Mouse (Mus musculus) embryonic fibroblast, embryonic 13.5 days (primary cell): ENCODE data around the gene Il11ra1. TPM values are rescaled to one million over a fixed set of nuclear protein-coding genes. Genes with fewer than 3 reads are reported as not detected.
"Not testable (repeated sequence)": the region's sequence is repeated elsewhere in the genome, so short reads cannot be mapped to it uniquely, and the experiment has no call there.

ENCODE experiments used
- H3K27ac ChIP-seq: 2 replicates; pipeline ENCODE4 v1.5.1; 2012; ENCODE audit warnings: low read length, control low read depth, inconsistent platforms; ENCODE audit not compliant: insufficient read depth
- H3K4me1 ChIP-seq: 2 replicates; pipeline ENCODE4 v1.6.1; 2011; ENCODE audit warnings: low read length; ENCODE audit not compliant: control insufficient read depth, insufficient read depth
- H3K4me3 ChIP-seq: 2 replicates; pipeline ENCODE4 v1.5.1; 2011; ENCODE audit warnings: mild to moderate bottlenecking, control low read depth, low read length; ENCODE audit not compliant: insufficient read depth
- CTCF ChIP-seq: IDR thresholded peaks from 2 replicates; pipeline ENCODE4 v1.5.1; 2011; ENCODE audit warnings: mild to moderate bottlenecking, control low read depth, low read length, moderate library complexity, borderline replicate concordance; ENCODE audit not compliant: insufficient read depth
- POLR2A ChIP-seq: IDR thresholded peaks from 2 replicates; pipeline ENCODE4 v1.6.1; 2011; ENCODE audit warnings: low read depth, mild to moderate bottlenecking, control low read depth, low read length, moderate library complexity
- polyA plus RNA-seq: library from polyadenylated mRNA; stranded (reverse); fragments of >200 nt; gene quantifications from 2 replicates; pipeline ENCODE4 v1.2.4, GENCODE M21; 2011; ENCODE audit warnings: low read depth; ENCODE audit not compliant: missing spikeins, insufficient read length

Gene Il11ra1
- polyA plus RNA-seq = 78.5 and 97.4 TPM in 2 replicates

DNA sequence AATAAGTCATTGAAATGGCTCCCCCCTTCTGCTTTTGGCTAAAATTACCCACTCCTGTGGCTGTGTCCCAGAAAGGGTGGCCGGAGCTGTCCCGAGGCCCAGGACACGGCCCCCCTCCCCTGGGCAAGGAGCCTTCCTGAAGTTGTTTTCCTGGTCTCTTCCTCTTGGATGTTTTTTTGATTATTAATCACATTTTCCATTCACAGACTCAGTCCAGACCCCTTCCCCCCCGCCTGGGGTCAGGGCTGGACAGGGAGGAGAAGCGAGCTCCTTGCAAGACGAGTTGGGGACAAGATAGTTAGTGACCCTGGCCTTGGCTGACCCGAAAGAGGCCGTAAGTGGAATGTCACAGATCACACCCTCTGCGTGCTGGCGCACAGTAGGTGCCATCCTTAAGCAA, at the start of gene Il11ra1:
TSS of gene Il11ra1 (plus strand) at position 207 of the 400 bp plus-strand sequence.
- not testable (repeated sequence) for H3K4me3 ChIP-seq, H3K4me1 ChIP-seq, H3K27ac ChIP-seq

DNA sequence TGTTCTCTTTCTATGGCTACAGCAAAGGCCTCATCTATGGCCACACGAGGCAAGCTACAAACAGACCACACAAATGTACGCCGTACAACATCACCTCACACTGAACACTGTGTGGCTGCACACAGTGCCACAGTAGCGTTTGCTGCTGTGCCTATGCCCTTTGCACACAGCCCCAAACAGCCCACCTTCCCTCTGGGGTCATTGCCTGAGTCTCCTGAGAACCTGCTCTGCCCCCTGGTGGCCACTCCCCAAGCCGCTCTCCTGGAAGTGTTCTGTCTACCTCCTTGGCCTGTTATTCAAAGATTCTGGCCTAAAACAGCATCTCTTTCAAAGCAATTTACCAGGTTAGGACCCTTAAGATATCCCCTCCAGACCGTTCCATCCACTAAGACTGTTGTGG, 46.5 kb upstream of the Il11ra1 start:
- no peaks in the 10 kb centered on the region for H3K4me1 ChIP-seq
- H3K27ac ChIP-seq = no peak overlapping the region

DNA sequence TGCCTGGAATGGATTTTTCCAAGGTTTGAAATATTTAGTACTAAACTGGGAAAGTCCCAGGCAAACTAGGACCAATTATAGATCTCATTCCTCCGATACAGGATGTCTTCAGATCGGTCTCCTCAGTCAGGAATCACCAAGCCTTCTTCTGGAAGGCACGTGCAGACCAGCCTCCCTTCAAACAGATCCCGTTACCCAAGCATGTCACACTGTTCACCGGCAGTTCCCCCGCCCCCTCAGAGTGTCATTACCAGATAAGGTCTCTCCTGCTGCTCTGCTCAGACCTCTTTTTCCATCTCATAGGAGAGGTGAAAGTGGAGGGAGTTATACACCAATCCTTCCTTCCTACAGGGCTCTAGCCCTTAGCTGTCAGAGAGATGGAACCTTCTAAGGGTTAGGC, 46.1 kb upstream of the Il11ra1 start:
- Histone ChIP-seq H3K27ac (no peak overlapping the region), H3K4me1 (no peaks in the 10 kb centered on the region), H3K4me3 (no peak overlapping the region)
- TF ChIP-seq POLR2A = no peak

More for the DNA sequence above, 46.5 kb upstream of the Il11ra1 start:
- TF ChIP-seq POLR2A (no peak), CTCF (peak; percentile 62)
- H3K4me3 ChIP-seq = no peak overlapping the region

DNA sequence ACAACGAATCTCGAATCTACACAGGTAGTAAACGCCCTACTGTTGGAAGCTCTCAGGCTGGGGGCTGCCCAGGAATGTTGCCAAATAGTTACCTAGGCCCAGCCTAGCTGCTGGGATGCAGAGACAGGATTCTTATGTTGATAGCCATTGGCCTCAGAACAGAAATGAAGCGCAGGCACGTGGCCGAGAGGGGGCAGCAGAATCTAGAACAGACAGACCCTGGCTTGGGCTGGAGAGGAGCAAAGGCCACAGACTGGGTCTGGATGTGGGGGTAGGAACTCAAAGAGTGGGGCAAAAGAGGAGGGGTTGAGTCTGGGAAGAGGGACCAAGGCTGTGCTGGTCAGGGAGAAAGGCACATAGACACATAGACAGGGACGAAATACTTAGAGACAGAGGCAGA, 45.6 kb upstream of the Il11ra1 start:
- no peaks in the 10 kb centered on the region for H3K4me1 ChIP-seq
- no peak overlapping the region for H3K4me3 ChIP-seq
- TF ChIP-seq CTCF (peak; percentile 70; the same call in 1 of the 2 replicates), POLR2A (no peak)
- no peak overlapping the region for H3K27ac ChIP-seq

DNA sequence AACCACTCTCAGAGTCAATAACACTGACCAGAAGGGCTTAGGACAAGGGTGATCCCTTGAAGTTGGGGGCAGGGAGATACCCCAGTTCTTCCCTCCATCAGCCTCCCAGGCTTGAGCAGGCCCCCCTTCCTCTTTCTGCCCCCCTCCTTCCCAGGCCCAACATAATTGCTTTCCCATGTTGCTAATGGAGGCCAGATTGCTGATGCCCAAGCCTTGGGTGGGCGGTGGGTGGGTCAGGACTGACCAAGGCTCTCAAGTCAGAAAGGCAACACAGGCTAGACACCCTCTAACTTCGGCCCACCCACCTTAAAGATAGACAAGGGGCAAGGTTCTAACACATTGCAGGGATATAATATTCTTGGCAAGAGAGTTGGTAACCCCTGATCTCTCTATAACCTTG, 44.3 kb upstream of the Il11ra1 start:
- H3K4me1 ChIP-seq = no peaks in the 10 kb centered on the region
- no peak overlapping the region for H3K27ac ChIP-seq
- no peak overlapping the region for H3K4me3 ChIP-seq
- no peak for TF ChIP-seq CTCF
- TF ChIP-seq POLR2A = no peak

DNA sequence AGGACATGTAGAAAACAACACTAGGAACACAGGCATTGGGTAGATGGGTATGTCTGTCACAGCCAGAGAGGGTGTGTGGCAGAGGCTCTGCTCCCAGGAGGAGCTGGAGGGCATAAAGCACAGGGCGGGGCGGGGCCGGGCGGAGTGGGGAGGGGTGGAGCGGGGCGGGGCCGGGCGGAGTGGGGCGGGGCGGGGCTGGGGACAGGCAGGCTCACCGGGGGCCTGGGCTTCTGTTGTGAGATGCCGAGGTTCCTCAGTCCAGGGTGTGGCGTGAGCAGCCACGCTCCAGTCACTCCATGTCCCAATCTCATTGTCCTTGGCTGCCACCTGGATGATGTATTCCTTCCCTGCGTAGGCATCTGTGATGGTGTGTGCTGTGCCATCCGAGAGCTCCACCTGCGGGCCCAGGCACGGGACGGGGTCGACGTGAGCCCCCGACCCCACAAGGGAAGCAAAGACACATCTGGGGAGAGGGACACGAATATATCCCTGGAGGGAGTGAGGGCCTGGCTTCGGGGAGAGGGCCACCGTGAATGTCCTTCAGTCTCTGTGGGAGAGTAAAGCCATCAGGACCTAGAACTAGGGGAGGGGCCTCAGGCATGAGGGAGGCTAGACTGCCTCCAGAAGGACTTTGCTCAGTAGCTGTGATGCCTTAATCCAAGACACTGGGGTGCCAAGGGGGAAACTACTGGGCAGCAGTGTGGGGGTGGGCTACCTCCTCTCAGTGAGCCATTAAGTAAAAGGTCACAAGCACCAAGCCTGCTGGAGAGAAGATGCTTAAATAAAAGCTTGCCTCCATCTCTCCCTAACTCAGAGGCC, 41.0 kb upstream of the Il11ra1 start:
- Histone ChIP-seq H3K4me1 (no peaks in the 10 kb centered on the region), H3K27ac (no peak overlapping the region), H3K4me3 (no peak overlapping the region)
- TF ChIP-seq POLR2A (no peak), CTCF (no peak)

DNA sequence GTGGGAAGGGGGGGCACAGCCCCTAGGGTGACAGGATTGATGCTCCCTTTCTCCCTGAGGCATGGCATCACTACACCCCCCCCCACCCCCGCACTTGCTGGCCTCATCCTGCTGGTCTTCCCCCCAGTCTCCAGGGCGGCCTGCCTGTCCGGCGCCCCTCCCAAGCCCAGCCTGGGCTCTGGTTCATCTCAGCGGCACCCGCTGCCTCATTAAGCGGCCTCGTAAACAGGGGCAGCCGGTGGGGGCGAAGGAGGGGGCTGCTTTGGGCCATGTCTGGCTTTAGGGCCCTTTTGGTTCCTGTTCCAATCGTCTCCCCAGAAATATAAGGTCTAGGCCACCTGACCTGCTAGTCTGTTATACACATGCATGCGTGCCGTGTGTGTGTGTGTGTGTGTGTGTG, 40.2 kb upstream of the Il11ra1 start:
- H3K4me1 ChIP-seq = no peaks in the 10 kb centered on the region
- TF ChIP-seq POLR2A (no peak), CTCF (no peak)
- no peak overlapping the region for H3K4me3 ChIP-seq
- H3K27ac ChIP-seq = no peak overlapping the region

DNA sequence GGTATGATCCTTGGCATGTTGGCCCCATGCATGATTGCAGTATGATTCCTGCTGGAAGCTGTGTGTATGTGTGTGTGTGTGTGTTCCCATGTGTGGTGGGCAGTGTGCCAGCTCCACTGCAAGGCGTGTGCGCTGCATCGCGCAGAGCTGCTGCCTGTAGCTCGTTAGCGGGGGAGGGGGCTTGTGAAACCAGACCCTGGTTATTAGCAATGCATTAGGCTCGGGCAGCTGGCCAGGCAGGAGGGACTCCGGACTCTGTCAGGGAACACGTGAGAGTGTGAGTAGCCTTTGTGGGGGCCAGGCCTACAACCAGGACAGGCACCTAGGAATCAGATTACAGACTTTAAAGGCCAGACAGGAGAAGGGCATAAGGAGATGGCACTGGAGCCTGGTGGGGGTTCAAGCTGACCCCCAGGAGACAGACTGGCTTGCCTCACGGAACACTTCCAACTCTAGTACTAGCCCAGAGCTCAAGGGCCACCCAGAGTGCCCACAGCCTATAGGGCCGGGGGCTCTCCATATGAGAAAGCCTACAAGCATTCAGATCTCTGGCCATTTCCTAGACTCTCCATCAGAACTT, 38.8 kb upstream of the Il11ra1 start:
- H3K4me1 ChIP-seq = no peaks in the 10 kb centered on the region
- TF ChIP-seq POLR2A (no peak), CTCF (no peak)
- H3K27ac ChIP-seq = no peak overlapping the region
- no peak overlapping the region for H3K4me3 ChIP-seq

DNA sequence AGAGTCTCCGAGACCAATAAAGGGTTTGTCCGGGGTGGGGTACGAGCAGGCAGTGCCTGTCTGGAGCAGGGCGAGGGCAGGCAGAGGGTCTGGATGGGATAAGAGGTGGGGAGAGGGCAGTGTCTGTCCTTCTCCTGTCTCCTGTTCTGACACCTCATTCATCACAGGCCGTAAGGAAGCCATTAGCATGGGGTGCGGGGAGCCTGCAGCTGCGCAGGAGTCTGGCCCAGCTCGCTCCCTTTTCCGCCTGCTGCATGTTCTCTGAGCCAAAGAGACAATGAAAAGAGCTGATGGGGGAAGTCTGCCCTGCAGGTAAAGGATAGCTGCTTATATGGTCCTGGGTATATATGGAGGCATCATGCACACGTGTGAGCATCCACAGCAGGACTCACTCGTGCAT, 37.1 kb upstream of the Il11ra1 start:
- TF ChIP-seq CTCF (no peak), POLR2A (no peak)
- Histone ChIP-seq H3K27ac (no peak overlapping the region), H3K4me1 (no peaks in the 10 kb centered on the region), H3K4me3 (no peak overlapping the region)

DNA sequence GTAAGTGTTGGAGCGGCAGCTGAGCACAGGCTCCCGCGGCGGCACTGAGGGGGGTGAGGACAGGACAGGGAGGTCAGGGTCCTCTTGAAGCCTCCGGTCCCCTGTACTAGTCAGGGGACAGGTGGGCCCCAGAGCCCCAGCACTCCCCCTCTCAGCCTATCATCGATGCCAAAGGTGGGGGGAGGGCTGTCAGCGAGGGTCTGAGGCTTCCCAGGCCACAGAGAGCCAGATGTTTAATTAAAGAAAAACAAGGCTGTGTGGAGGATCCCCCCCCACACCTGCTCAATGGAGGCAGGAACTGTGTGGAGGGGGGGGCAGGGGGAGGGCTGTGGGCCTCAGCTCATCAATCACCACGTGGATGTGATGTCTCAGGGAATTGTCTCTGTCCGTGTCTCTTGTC, 36.2 kb upstream of the Il11ra1 start:
- Histone ChIP-seq H3K27ac (no peak overlapping the region), H3K4me1 (no peaks in the 10 kb centered on the region), H3K4me3 (no peak overlapping the region)
- no peak for TF ChIP-seq POLR2A
- no peak for TF ChIP-seq CTCF
